Mouse (Mus musculus) CH12.LX (cell line): ENCODE results near the gene Pitpnm2.

Experiments
- CHD1 ChIP-seq: IDR thresholded peaks from 2 replicates; pipeline ENCODE4 v1.6.1; 2012; ENCODE audit warnings: low read depth, low read length, improper control_type of control experiment, inconsistent platforms
- CTCF ChIP-seq, 2 experiments: IDR thresholded peaks in 1 of 2; conservative IDR thresholded peaks in 1 of 2; 2 replicates each; pipeline ENCODE4 v1.5.1; 2011 to 2012; ENCODE audit warnings: low read depth in 2 of 2, low read length in 2 of 2, improper control_type of control experiment in 1 of 2, inconsistent platforms in 1 of 2, mild to moderate bottlenecking in 1 of 2, moderate library complexity in 1 of 2
- EP300 ChIP-seq: IDR thresholded peaks from 2 replicates; pipeline ENCODE4 v1.6.1; 2011; ENCODE audit warnings: low read length, improper control_type of control experiment
- ETS1 ChIP-seq: conservative IDR thresholded peaks from 2 replicates; pipeline ENCODE4 v1.6.1; 2012; ENCODE audit warnings: low read depth, mild to moderate bottlenecking, inconsistent platforms, low read length, improper control_type of control experiment, moderate library complexity
- KAT2A ChIP-seq: IDR thresholded peaks from 2 replicates; pipeline ENCODE4 v1.6.1; 2012; ENCODE audit warnings: low read length, improper control_type of control experiment, inconsistent platforms; ENCODE audit not compliant: insufficient replicate concordance
- USF1 ChIP-seq: IDR thresholded peaks from 2 replicates; pipeline ENCODE4 v1.6.1; 2014; ENCODE audit warnings: low read depth, mild to moderate bottlenecking, inconsistent platforms, low read length, improper control_type of control experiment

DNA sequence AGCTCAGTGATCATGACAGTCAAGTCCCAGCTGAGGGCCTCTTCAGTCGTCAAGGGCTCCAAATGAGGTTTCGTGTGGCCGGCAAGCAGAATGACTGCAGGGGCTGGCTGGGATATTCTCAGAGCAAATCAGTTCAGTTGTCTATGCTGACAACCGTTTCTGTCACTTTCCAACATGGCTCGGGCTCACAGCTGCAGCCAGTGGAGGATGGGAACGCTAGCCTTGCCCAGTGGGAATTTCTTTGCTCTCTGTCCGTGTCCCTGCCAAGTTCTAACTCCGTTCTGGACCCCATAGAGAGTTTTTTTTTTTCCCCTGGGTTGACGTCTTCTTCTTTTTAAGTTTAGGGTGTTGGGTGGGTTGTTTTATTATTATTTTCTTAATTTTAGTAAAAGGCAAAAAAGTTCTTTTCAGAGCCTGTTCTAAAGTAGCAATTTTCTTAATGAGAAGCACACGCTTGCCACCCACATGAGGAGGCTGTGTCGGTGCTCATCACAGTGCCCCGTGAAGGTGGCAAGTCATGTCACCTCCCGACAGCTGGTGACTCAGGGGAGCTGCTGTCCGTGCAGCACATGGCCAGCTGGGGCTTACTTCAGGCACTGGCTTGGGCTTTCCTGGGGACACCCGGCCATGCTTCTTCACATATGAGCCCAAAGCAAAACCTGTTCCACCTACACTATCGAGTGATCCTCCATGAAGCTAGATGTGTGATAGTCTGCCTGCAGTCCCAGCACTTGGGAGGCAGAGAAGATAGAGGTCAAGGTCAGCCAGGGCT lies 25.1 kb downstream of the Pitpnm2 start:
- TF ChIP-seq KAT2A (no peak), USF1 (no peak), ETS1 (no peak), CHD1 (no peak), EP300 (no peak), CTCF (conservative IDR thresholded peaks at IDR 0.05 in 1 of 2, IDR thresholded peaks at IDR 0.05 in 1 of 2; ENCODE audit: low read depth in 2 of 2, low read length in 2 of 2) (no peak)
